Mouse (Mus musculus) embryonic facial prominence, embryonic 11.5 days (tissue): ENCODE data around the gene Zfp36l2. TPM values are rescaled to one million over a fixed set of nuclear protein-coding genes. Genes with fewer than 3 reads are reported as not detected.

Experiments used
- ATAC-seq: fragments of 200-750 bp; cut with Nextera tagmentation; replicated peaks from 2 replicates; pipeline ENCODE4 v1.8.0; 2017; ENCODE audit warnings: low read depth; ENCODE audit not compliant: insufficient number of reproducible peaks, low FRiP score, low TSS enrichment
- DNase-seq: peaks from one replicate; pipeline ENCODE4 v3.0.0-alpha.2; 2015; ENCODE audit warnings: low spot score
- H3K27ac ChIP-seq: fragments of 300-500 bp; sonication (generic); replicated peaks from 2 replicates; pipeline ENCODE4 v1.5.1; 2014; ENCODE audit warnings: mild to moderate bottlenecking, low read depth, low read length, control low read depth
- H3K27me3 ChIP-seq: fragments of 300-500 bp; sonication (generic); 2 replicates; pipeline ENCODE4 v1.6.1; 2014; ENCODE audit warnings: mild to moderate bottlenecking, low read length, moderate library complexity, mixed read lengths; ENCODE audit not compliant: control insufficient read depth, insufficient read depth
- H3K36me3 ChIP-seq: fragments of 300-500 bp; sonication (generic); replicated peaks from 2 replicates; pipeline ENCODE4 v1.6.1; 2014; ENCODE audit warnings: low read depth, mild to moderate bottlenecking, low read length, moderate library complexity, mixed read lengths; ENCODE audit not compliant: control insufficient read depth, insufficient read depth
- H3K4me1 ChIP-seq: fragments of 300-500 bp; sonication (generic); 2 replicates; pipeline ENCODE4 v1.6.1; 2014; ENCODE audit warnings: low read length, mixed read lengths; ENCODE audit not compliant: control insufficient read depth, insufficient read depth
- H3K4me2 ChIP-seq: fragments of 300-500 bp; sonication (generic); 2 replicates; pipeline ENCODE4 v1.6.1; 2014; ENCODE audit warnings: low read depth, mild to moderate bottlenecking, control low read depth, low read length, moderate library complexity
- H3K4me3 ChIP-seq: fragments of 300-500 bp; sonication (generic); 2 replicates; pipeline ENCODE4 v1.5.1; 2014; ENCODE audit warnings: low read depth, low read length, control low read depth
- H3K9ac ChIP-seq: fragments of 300-500 bp; sonication (generic); replicated peaks from 2 replicates; pipeline ENCODE4 v1.6.1; 2014; ENCODE audit warnings: mild to moderate bottlenecking, control low read depth, low read length
- H3K9me3 ChIP-seq: fragments of 300-500 bp; sonication (generic); replicated peaks from 2 replicates; pipeline ENCODE4 v1.6.1; 2016; ENCODE audit warnings: mild to moderate bottlenecking, low read length, inconsistent platforms, mixed read lengths; ENCODE audit not compliant: control insufficient read depth
- WGBS: fragments of 180-500 bp; shearing (Covaris S2); extraction: QIAGEN DNeasy Blood & Tissue Kit; methylation state at CpG from one replicate; pipeline ENCODE4 v1.1.7; 2014; 5-methylcytosine and 5-hydroxymethylcytosine counted together
- polyA plus RNA-seq: library from polyadenylated mRNA; unstranded; fragments of >200 nt; fragmentation: Nextera tagmentation; extraction: Ambion mirVana; gene quantifications from 2 replicates; pipeline ENCODE4 v1.2.1, GENCODE M21; 2014

Gene Zfp36l2
- polyA plus RNA-seq, 1 experiment from 2014 or later, result 22.8 TPM

GRCm38 (mm10) chr17:84164146-84164545 lies 23.6 kb downstream of the Zfp36l2 start:
- H3K27ac ChIP-seq, result no peak overlapping the region
- DNase-seq, result no peak
- no peak overlapping the region for H3K4me3 ChIP-seq
- ATAC-seq, result no peak
- no peaks in the 10 kb centered on the region for H3K27me3 ChIP-seq
- 84% methylated on average over 8 of the region's 8 CpGs for WGBS
- H3K4me2 ChIP-seq, result no peak overlapping the region
- H3K9me3 ChIP-seq, result no peaks in the 10 kb centered on the region
- no peaks in the 10 kb centered on the region for H3K4me1 ChIP-seq
- H3K9ac ChIP-seq, result no peak overlapping the region
- no peaks in the 10 kb centered on the region for H3K36me3 ChIP-seq

- Histone ChIP-seq H3K27ac (no peak overlapping the region), H3K9me3 (no peaks in the 10 kb centered on the region), H3K4me2 (no peak overlapping the region), H3K36me3 (no peaks in the 10 kb centered on the region), H3K9ac (no peak overlapping the region), H3K4me3 (no peak overlapping the region), H3K4me1 (no peaks in the 10 kb centered on the region), H3K27me3 (no peaks in the 10 kb centered on the region)
- no peak for DNase-seq
- WGBS, result 78% methylated on average over 12 of the region's 12 CpGs
- ATAC-seq, result no peak
Observed at GRCm38 (mm10) chr17:84163066-84163785, 24.5 kb downstream of the Zfp36l2 start.

GRCm38 (mm10) chr17:84162211-84162760 lies 25.5 kb downstream of the Zfp36l2 start:
- H3K36me3 ChIP-seq, result no peaks in the 10 kb centered on the region
- no peaks in the 10 kb centered on the region for H3K9me3 ChIP-seq
- H3K9ac ChIP-seq, result no peak overlapping the region
- no peak for ATAC-seq
- WGBS, result 90% methylated on average over 8 of the region's 8 CpGs
- H3K4me2 ChIP-seq, result no peak overlapping the region
- no peak overlapping the region for H3K4me3 ChIP-seq
- H3K27ac ChIP-seq, result no peak overlapping the region
- H3K27me3 ChIP-seq, result no peaks in the 10 kb centered on the region
- DNase-seq, result no peak
- no peaks in the 10 kb centered on the region for H3K4me1 ChIP-seq

- 0 out of 2 replicates have a peak, but pooled peaks have one; percentile 17 for ATAC-seq
- Histone ChIP-seq H3K4me3 (no peak overlapping the region), H3K27ac (no peak overlapping the region), H3K4me2 (no peak overlapping the region), H3K9ac (no peak overlapping the region), H3K4me1 (no peaks in the 10 kb centered on the region), H3K27me3 (no peaks in the 10 kb centered on the region), H3K9me3 (no peaks in the 10 kb centered on the region), H3K36me3 (no peaks in the 10 kb centered on the region)
- 30% methylated on average over 6 of the region's 6 CpGs for WGBS
- no peak for DNase-seq
Observed at GRCm38 (mm10) chr17:84161231-84161854, 26.4 kb downstream of the Zfp36l2 start.

- Histone ChIP-seq H3K9me3 (no peaks in the 10 kb centered on the region), H3K36me3 (no peaks in the 10 kb centered on the region), H3K4me3 (no peak overlapping the region), H3K4me1 (no peaks in the 10 kb centered on the region), H3K4me2 (no peak overlapping the region), H3K9ac (no peak overlapping the region), H3K27ac (no peak overlapping the region), H3K27me3 (no peaks in the 10 kb centered on the region)
- 51% methylated on average over 15 of the region's 15 CpGs for WGBS
- DNase-seq (no peak), ATAC-seq (no peak)
Observed at GRCm38 (mm10) chr17:84158891-84159290, 28.9 kb downstream of the Zfp36l2 start.

- Histone ChIP-seq H3K9ac (no peak overlapping the region), H3K4me3 (no peak overlapping the region), H3K4me2 (no peak overlapping the region), H3K27me3 (no peaks in the 10 kb centered on the region), H3K4me1 (no peaks in the 10 kb centered on the region), H3K36me3 (no peaks in the 10 kb centered on the region), H3K27ac (no peak overlapping the region), H3K9me3 (no peaks in the 10 kb centered on the region)
- WGBS, result 88% methylated on average over 12 of the region's 12 CpGs
- no peak for DNase-seq
- ATAC-seq, result no peak
Observed at GRCm38 (mm10) chr17:84158461-84158795, 29.3 kb downstream of the Zfp36l2 start.

- no peak for DNase-seq
- Histone ChIP-seq H3K9me3 (no peaks in the 10 kb centered on the region), H3K27me3 (no peaks in the 10 kb centered on the region), H3K4me2 (no peak overlapping the region), H3K4me3 (no peak overlapping the region), H3K36me3 (no peaks in the 10 kb centered on the region), H3K9ac (no peak overlapping the region; the same call in 1 of the 2 replicates), H3K27ac (no peak overlapping the region), H3K4me1 (no peaks in the 10 kb centered on the region)
- ATAC-seq, result no peak
- 58% methylated on average over 6 of the region's 6 CpGs for WGBS
Observed at GRCm38 (mm10) chr17:84157743-84158460, 29.8 kb downstream of the Zfp36l2 start.
